Mouse (Mus musculus) liver, embryonic 11.5 days (tissue): ENCODE results near the gene Smagp. TPM values are rescaled to one million over a fixed set of nuclear protein-coding genes. Genes with fewer than 3 reads are reported as not detected.
A peak's percentile ranks its signal among the peaks of the same experiment; 100 is the strongest.
"Not testable (repeated sequence)": the region's sequence is repeated elsewhere in the genome, so short reads cannot be mapped to it uniquely, and the experiment has no call there.

Source experiments
- ATAC-seq: fragments of 200-750 bp; cut with Nextera tagmentation; replicated peaks from 2 replicates; pipeline ENCODE4 v1.8.0; 2017; ENCODE audit warnings: moderate number of reproducible peaks, mild to moderate bottlenecking, moderate TSS enrichment, moderate library complexity; ENCODE audit not compliant: low FRiP score
- DNase-seq: peaks from one replicate; pipeline ENCODE4 v3.0.0-alpha.2; 2017; ENCODE audit warnings: low spot score
- H3K27ac ChIP-seq: fragments of 300-500 bp; sonication (generic); 2 replicates; pipeline ENCODE4 v1.5.1; 2014; ENCODE audit warnings: mild to moderate bottlenecking, low read depth, low read length, control low read depth
- H3K27me3 ChIP-seq: fragments of 300-500 bp; sonication (generic); replicated peaks from 2 replicates; pipeline ENCODE4 v1.6.1; 2014; ENCODE audit warnings: low read length, mixed read lengths; ENCODE audit not compliant: control insufficient read depth, insufficient read depth
- H3K36me3 ChIP-seq: fragments of 300-500 bp; sonication (generic); 2 replicates; pipeline ENCODE4 v1.6.1; 2014; ENCODE audit warnings: mild to moderate bottlenecking, low read length, moderate library complexity, mixed read lengths; ENCODE audit not compliant: control insufficient read depth, insufficient read depth
- H3K4me1 ChIP-seq: fragments of 300-500 bp; sonication (generic); replicated peaks from 2 replicates; pipeline ENCODE4 v1.6.1; 2014; ENCODE audit warnings: low read length, mixed read lengths; ENCODE audit not compliant: control insufficient read depth, insufficient read depth
- H3K4me2 ChIP-seq: fragments of 300-500 bp; sonication (generic); 2 replicates; pipeline ENCODE4 v1.6.1; 2014; ENCODE audit warnings: mild to moderate bottlenecking, control low read depth, moderate library complexity
- H3K4me3 ChIP-seq: fragments of 300-500 bp; sonication (generic); 2 replicates; pipeline ENCODE4 v1.5.1; 2014; ENCODE audit warnings: low read depth, low read length, control low read depth
- H3K9ac ChIP-seq: fragments of 300-500 bp; sonication (generic); 2 replicates; pipeline ENCODE4 v1.6.1; 2014; ENCODE audit warnings: low read depth, low read length, control low read depth
- H3K9me3 ChIP-seq: fragments of 300-500 bp; sonication (generic); 2 replicates; pipeline ENCODE4 v1.6.1; 2016; ENCODE audit warnings: low read length, inconsistent platforms, mixed read lengths; ENCODE audit not compliant: control insufficient read depth
- WGBS: fragments of 180-500 bp; shearing (Covaris S2); extraction: QIAGEN DNeasy Blood & Tissue Kit; methylation state at CpG from one replicate; pipeline ENCODE4 v1.1.7; 2014; 5-methylcytosine and 5-hydroxymethylcytosine counted together
- polyA plus RNA-seq: library from polyadenylated mRNA; unstranded; fragments of >200 nt; fragmentation: Nextera tagmentation; extraction: Ambion mirVana; gene quantifications from 2 replicates; pipeline ENCODE4 v1.2.1, GENCODE M21; 2014

Smagp gene
- polyA plus RNA-seq, 1 experiment from 2014 or later = 15.6 TPM

DNA sequence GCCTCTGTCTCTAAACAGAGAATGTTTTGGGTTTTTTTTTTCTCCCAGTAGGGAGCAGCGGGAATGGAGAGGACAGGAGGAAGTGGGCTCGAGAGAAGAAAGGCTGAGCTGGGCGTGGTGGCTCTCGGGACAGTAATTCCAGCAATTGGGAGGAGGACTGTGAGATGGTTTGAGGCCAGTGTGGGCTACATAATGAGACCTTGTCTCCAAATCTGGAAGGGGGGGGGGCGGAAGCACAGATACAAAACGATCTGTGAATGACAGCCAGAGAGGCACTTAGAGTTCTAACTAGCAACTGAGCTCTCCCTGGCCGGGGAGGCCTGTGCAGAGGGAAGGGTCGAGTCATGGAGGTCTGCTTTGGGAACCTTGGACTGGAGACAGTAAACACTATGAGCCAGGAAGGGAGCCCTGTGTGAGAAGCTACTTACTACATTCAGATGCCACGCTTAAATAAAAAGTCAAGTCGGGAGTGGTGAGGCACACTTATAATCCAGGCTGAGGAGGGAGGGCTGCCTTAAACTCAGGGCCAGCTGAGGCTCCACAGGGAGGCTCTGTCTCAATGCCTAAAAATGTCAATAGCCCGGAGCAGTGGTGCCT lies 8.9 kb downstream of the Smagp start:
- H3K4me1 ChIP-seq = peaks cover 16% of the 10 kb centered on the region
- H3K4me3 ChIP-seq = no peak overlapping the region
- 26% methylated on average over 11 of the region's 11 CpGs for WGBS
- H3K9ac ChIP-seq = no peak overlapping the region
- no peak overlapping the region for H3K4me2 ChIP-seq
- no peaks in the 10 kb centered on the region for H3K9me3 ChIP-seq
- ATAC-seq (no peak), DNase-seq (no peak)
- H3K36me3 ChIP-seq = no peaks in the 10 kb centered on the region
- H3K27me3 ChIP-seq = no peaks in the 10 kb centered on the region; the same call in 1 of the 2 replicates
- peak overlapping the region; percentile 25 for H3K27ac ChIP-seq

- DNase-seq (no peak), ATAC-seq (no peak)
- Histone ChIP-seq H3K36me3 (no peaks in the 10 kb centered on the region), H3K27ac (no peak overlapping the region), H3K4me2 (no peak overlapping the region), H3K4me1 (peaks cover 13% of the 10 kb centered on the region), H3K9me3 (no peaks in the 10 kb centered on the region), H3K27me3 (no peaks in the 10 kb centered on the region; the same call in 1 of the 2 replicates), H3K9ac (no peak overlapping the region), H3K4me3 (no peak overlapping the region)
- WGBS = 21% methylated on average over 10 of the region's 10 CpGs
These were observed 9.5 kb downstream of the Smagp start for GRCm38 (mm10) chr15:100627287-100627686.

DNA sequence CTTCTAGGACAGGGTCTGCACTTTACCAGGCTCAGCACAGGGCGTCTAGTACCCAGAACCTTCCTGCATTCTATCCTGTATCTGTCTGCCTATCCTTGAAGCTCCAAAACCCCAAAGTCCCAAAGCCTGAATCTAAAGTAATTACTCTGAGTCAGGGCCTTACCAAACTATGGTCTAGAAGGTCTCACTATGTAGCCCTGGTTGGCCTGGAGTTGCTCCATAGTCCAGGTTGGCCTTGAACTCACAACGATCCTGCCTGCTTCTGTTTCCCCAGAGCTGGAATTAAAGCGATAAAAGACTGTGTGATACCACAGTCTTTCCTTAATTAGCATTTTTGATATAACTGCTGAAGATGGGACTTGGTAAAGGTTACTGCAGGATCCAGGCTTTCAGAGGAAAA lies 12.3 kb downstream of the Smagp start:
- 83% methylated on average over 3 of the region's 3 CpGs for WGBS
- no peak overlapping the region for H3K4me2 ChIP-seq
- ATAC-seq (no peak), DNase-seq (no peak)
- no peak overlapping the region for H3K4me3 ChIP-seq
- H3K4me1 ChIP-seq = peaks cover 8% of the 10 kb centered on the region
- H3K27me3 ChIP-seq = no peaks in the 10 kb centered on the region; the same call in 1 of the 2 replicates
- H3K9me3 ChIP-seq = no peaks in the 10 kb centered on the region
- no peak overlapping the region for H3K9ac ChIP-seq
- peaks cover 12% of the 10 kb centered on the region for H3K36me3 ChIP-seq
- H3K27ac ChIP-seq = no peak overlapping the region

DNA sequence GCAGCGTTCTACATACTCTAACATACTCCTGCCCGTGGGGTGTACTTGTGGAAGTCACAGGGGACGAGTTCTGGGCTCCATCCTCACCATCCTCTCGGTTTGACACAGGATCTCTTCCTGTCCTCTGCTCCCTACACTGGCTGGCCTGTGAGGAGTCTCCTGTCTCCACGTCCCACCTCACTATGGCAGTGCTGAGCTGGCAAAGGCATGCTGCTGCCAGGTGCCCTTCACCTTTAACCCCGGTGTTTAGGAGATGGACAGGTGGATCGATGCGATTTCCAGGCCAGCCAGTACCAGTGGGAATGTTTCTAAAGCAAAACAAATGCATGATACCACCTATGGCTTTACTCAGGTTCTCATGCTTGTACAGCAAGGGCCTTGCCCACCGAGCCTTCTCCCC lies 13.0 kb downstream of the Smagp start:
- no peak for ATAC-seq
- H3K4me2 ChIP-seq = no peak overlapping the region
- H3K36me3 ChIP-seq = peaks cover 18% of the 10 kb centered on the region
- no peak for DNase-seq
- H3K4me1 ChIP-seq = peaks cover 8% of the 10 kb centered on the region
- no peaks in the 10 kb centered on the region for H3K9me3 ChIP-seq
- H3K4me3 ChIP-seq = no peak overlapping the region
- H3K27ac ChIP-seq = no peak overlapping the region
- WGBS = 74% methylated on average over 9 of the region's 9 CpGs
- H3K9ac ChIP-seq = no peak overlapping the region
- no peaks in the 10 kb centered on the region; the same call in 1 of the 2 replicates for H3K27me3 ChIP-seq

GRCm38 (mm10) chr15:100622164-100622563 lies 14.6 kb downstream of the Smagp start:
- H3K4me1 ChIP-seq = no peaks in the 10 kb centered on the region; the same call in 1 of the 2 replicates
- H3K4me2 ChIP-seq = no peak overlapping the region
- H3K27me3 ChIP-seq = no peaks in the 10 kb centered on the region
- no peak; the same call in 1 of the 2 replicates for ATAC-seq
- H3K9me3 ChIP-seq = no peaks in the 10 kb centered on the region
- 81% methylated on average over 7 of the region's 7 CpGs for WGBS
- H3K36me3 ChIP-seq = peaks cover 29% of the 10 kb centered on the region
- no peak for DNase-seq
- H3K27ac ChIP-seq = peak overlapping the region; percentile 28; the same call in 1 of the 2 replicates
- H3K9ac ChIP-seq = no peak overlapping the region
- no peak overlapping the region for H3K4me3 ChIP-seq

DNA sequence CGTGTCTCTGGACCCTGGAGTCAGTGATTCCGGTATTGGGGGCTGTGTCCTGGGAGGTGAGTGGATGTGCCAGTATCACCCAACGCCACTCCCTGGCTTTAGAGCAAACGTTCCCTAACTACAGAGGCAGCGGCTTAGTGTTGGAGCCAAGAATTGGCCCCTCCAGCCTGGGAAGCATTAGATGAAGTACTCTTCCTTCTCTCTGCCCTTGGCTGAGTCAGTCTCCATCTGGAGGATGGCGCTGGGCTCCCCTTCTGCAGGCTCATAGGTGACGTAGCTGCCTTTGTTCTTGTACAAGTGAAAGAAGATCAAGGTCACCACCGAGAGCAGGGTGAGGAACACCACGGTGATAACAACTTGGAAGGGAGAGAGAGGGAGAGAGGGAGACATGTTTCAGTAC lies 15.1 kb downstream of the Smagp start:
- not testable (repeated sequence) for H3K9me3 ChIP-seq, H3K9ac ChIP-seq, H3K4me3 ChIP-seq, H3K27me3 ChIP-seq, DNase-seq, ATAC-seq, H3K4me1 ChIP-seq, H3K4me2 ChIP-seq, H3K27ac ChIP-seq
- peaks cover 29% of the 10 kb centered on the region for H3K36me3 ChIP-seq
- WGBS = 68% methylated on average over 9 of the region's 9 CpGs

DNA sequence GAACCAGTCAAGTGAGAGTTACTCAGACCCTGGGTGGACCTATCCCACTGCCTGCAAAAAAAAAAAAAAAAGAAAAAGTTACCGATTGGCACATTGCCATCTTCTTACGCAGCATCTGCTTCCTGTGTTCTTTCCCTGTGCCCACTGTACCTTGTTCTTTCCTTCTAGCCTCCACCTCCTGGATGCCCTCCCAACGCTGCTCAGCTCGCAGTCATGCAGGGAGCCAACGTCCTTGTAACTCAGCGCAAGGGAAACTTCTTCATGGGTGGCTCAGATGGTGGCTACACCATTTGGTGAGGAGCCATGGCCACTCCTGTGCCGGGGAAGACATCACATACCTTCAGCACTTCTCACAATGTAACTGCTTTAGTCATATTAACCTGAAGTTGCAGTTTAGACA lies 17.5 kb downstream of the Smagp start:
- Histone ChIP-seq H3K4me3 (no peak overlapping the region), H3K9ac (no peak overlapping the region), H3K9me3 (no peaks in the 10 kb centered on the region), H3K27ac (no peak overlapping the region), H3K27me3 (no peaks in the 10 kb centered on the region), H3K4me2 (no peak overlapping the region), H3K4me1 (peaks cover 6% of the 10 kb centered on the region), H3K36me3 (peaks cover 29% of the 10 kb centered on the region)
- 86% methylated on average over 7 of the region's 7 CpGs for whole genome bisulfite sequencing
- no peak for ATAC-seq
- DNase-seq = no peak

DNA sequence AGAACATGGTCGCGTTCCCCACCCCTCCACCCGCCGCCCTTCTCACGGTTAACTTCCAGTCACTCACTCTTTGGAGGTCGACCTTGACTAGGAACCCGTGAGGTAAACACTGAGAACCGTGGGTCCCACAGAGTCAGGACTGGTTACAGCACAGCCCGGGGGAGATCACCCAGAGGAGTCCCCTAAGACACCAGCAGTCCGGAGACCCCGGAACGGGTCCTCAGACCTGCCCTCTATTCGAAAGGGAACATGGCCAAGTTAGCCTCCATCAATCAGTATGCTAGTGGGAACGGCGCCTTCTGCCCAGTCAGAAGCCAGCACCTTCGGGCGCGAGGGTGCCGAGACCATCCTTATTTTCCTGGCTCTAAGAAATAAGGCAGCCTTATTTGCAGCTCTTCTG lies 20.5 kb downstream of the Smagp start:
- peak overlapping the region; percentile 92 for H3K4me2 ChIP-seq
- peak overlapping the region; percentile 99 for H3K27ac ChIP-seq
- peak overlapping the region; percentile 94 for H3K4me3 ChIP-seq
- H3K36me3 ChIP-seq = peaks cover 29% of the 10 kb centered on the region
- H3K4me1 ChIP-seq = peaks cover 14% of the 10 kb centered on the region
- no peak for ATAC-seq
- no peaks in the 10 kb centered on the region for H3K27me3 ChIP-seq
- no peaks in the 10 kb centered on the region for H3K9me3 ChIP-seq
- no peak for DNase-seq
- H3K9ac ChIP-seq = peak overlapping the region; percentile 98
- WGBS = under 1% methylated on average over 19 of the region's 19 CpGs

GRCm38 (mm10) chr15:100615825-100616220 lies 20.9 kb downstream of the Smagp start:
- Histone ChIP-seq H3K36me3 (peaks cover 27% of the 10 kb centered on the region), H3K4me1 (peaks cover 14% of the 10 kb centered on the region), H3K9ac (peak overlapping the region; percentile 98), H3K27ac (peak overlapping the region; percentile 99), H3K4me2 (peak overlapping the region; percentile 92), H3K4me3 (peak overlapping the region; percentile 94), H3K27me3 (no peaks in the 10 kb centered on the region), H3K9me3 (no peaks in the 10 kb centered on the region)
- whole genome bisulfite sequencing = under 1% methylated on average over 43 of the region's 43 CpGs
- ATAC-seq = peak; percentile 79
- peak; percentile 90 for DNase-seq
